Mouse (Mus musculus): ENCODE data around the gene Tmem208.

GRCm38 (mm10) chr8:105325641-105326093 lies 487 bp upstream of the Tmem208 start:
- no peak for TF ChIP-seq POLR2A (IDR thresholded peaks at IDR 0.05; ENCODE audit: low read depth, low read length)
- TF ChIP-seq CTCF (IDR thresholded peaks at IDR 0.05; ENCODE audit: extremely low read depth, insufficient read depth, insufficient read length, insufficient replicate concordance), result no peak
